Mouse (Mus musculus): ENCODE measurements at regions not wholly inside any gene's neighbourhood (a gene's known extent, or its start where the extent isn't known, plus 50 kb on each side); places are given as distances from the start of the nearest gene placed in this dataset.

- in situ Hi-C loops (cut with MboI, MseI) = no loop called here
These were observed 196.7 kb upstream of the Acvr2a start for GRCm38 (mm10) chr2:48617141-48617699.

GRCm38 (mm10) chr2:48619042-48619441 is 194.9 kb upstream of the Acvr2a start:
- in situ Hi-C loops (cut with MboI, MseI) = no loop called here

- in situ Hi-C loops (cut with MboI, MseI) = no loop called here
These were observed 193.1 kb upstream of the Acvr2a start for GRCm38 (mm10) chr2:48620815-48621214.

GRCm38 (mm10) chr2:48622316-48622715 is 191.6 kb upstream of the Acvr2a start:
- in situ Hi-C loops (cut with MboI, MseI) = no loop called here

GRCm38 (mm10) chr2:48624040-48624439 is 189.9 kb upstream of the Acvr2a start:
- in situ Hi-C loops (cut with MboI, MseI) = no loop called here

GRCm38 (mm10) chr2:48624461-48624860 is 189.4 kb upstream of the Acvr2a start:
- in situ Hi-C loops (cut with MboI, MseI) = no loop called here

GRCm38 (mm10) chr2:48627011-48627410 is 186.9 kb upstream of the Acvr2a start:
- in situ Hi-C loops (cut with MboI, MseI) = no loop called here

GRCm38 (mm10) chr2:48629106-48630050 is 184.5 kb upstream of the Acvr2a start:
- in situ Hi-C loops (cut with MboI, MseI) = no loop called here

GRCm38 (mm10) chr2:48634456-48635174 is 179.3 kb upstream of the Acvr2a start:
- in situ Hi-C loops (cut with MboI, MseI) = no loop called here

- in situ Hi-C loops (cut with MboI, MseI) = no loop called here
These were observed 177.8 kb upstream of the Acvr2a start for GRCm38 (mm10) chr2:48636108-48636507.

GRCm38 (mm10) chr2:48644114-48644513 is 169.8 kb upstream of the Acvr2a start:
- in situ Hi-C loops (cut with MboI, MseI) = loop anchor here (10.0 kb wide), 1 partner anchor 1691 kb away; no protein-coding TSS in a partner anchor

GRCm38 (mm10) chr2:48650281-48650680 is 163.6 kb upstream of the Acvr2a start:
- in situ Hi-C loops (cut with MboI, MseI) = no loop called here

GRCm38 (mm10) chr2:48661222-48661621 is 152.7 kb upstream of the Acvr2a start:
- in situ Hi-C loops (cut with MboI, MseI) = no loop called here

- in situ Hi-C loops (cut with MboI, MseI) = no loop called here
These were observed 148.8 kb upstream of the Acvr2a start for GRCm38 (mm10) chr2:48665103-48665502.

GRCm38 (mm10) chr2:48689098-48689497 is 124.8 kb upstream of the Acvr2a start:
- in situ Hi-C loops (cut with MboI, MseI) = no loop called here

GRCm38 (mm10) chr2:48694509-48694908 is 119.4 kb upstream of the Acvr2a start:
- in situ Hi-C loops (cut with MboI, MseI) = no loop called here

GRCm38 (mm10) chr2:48700886-48701285 is 113.0 kb upstream of the Acvr2a start:
- in situ Hi-C loops (cut with MboI, MseI) = no loop called here

GRCm38 (mm10) chr2:48705103-48705804 is 108.7 kb upstream of the Acvr2a start:
- in situ Hi-C loops (cut with MboI, MseI) = no loop called here

- in situ Hi-C loops (cut with MboI, MseI) = no loop called here
These were observed 108.1 kb upstream of the Acvr2a start for GRCm38 (mm10) chr2:48705805-48706150.

GRCm38 (mm10) chr2:48706188-48706587 is 107.7 kb upstream of the Acvr2a start:
- in situ Hi-C loops (cut with MboI, MseI) = no loop called here

GRCm38 (mm10) chr2:48716206-48716605 is 97.7 kb upstream of the Acvr2a start:
- in situ Hi-C loops (cut with MboI, MseI) = no loop called here

GRCm38 (mm10) chr2:48717770-48718169 is 96.1 kb upstream of the Acvr2a start:
- in situ Hi-C loops (cut with MboI, MseI) = no loop called here

Measured in T-helper 1 cell (primary cell).